Mouse (Mus musculus) layer of hippocampus, adult 9-11 months (tissue): ENCODE data around the gene Sapcd1.
"Not testable (repeated sequence)": the region's sequence is repeated elsewhere in the genome, so short reads cannot be mapped to it uniquely, and the experiment has no call there.

ENCODE experiments used
- DNase-seq: peaks from one replicate; pipeline ENCODE4 v3.0.0; 2022

Gene Sapcd1

DNA sequence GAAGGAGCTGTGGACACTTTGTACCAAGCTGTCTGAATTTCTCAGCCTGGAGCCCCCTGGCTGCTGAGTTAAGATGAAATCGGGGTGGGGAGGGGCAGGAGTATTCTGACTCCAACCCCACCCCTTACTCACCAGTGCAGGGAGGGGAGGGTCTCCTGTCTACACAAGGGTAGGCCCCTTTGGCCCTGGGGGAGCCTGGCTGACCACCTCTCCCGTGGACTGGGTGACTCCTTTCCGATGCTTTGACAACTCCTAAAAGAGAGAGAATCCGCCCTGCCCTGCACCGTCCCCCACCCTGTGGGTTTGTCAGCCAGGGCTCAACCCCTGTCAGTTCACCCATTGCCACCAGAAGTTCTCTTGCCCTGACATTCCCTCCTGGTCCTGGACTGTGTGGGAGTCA lies 1.6 kb downstream of the Sapcd1 start:
- DNase-seq = no peak

GRCm38 (mm10) chr17:35024691-35025488 lies 2.9 kb downstream of the Sapcd1 start:
- no peak for DNase-seq

DNA sequence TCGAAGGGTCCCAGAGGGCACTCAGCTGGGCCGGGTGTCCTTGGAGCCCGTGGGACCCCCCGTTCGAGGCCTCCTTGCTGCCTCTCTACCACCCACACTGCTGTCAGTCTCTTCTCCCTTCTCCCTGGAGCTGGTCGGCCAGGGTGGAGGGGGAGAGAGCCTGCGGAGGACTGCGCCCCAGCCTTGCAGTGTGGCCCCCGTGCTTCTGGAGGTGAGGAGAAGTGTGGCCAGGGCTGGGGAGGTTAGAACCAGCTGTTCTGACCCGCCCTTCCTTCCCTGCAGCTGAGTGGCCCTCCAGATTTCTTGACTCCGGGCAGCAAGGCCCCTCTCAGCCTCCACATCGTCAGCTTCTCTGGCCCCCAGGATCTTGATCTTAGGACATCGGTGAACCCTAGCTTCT lies 3.6 kb downstream of the Sapcd1 start:
- no peak for DNase-seq

- no peak for DNase-seq
Measured at GRCm38 (mm10) chr17:35023756-35024155, 4.1 kb downstream of the Sapcd1 start.

DNA sequence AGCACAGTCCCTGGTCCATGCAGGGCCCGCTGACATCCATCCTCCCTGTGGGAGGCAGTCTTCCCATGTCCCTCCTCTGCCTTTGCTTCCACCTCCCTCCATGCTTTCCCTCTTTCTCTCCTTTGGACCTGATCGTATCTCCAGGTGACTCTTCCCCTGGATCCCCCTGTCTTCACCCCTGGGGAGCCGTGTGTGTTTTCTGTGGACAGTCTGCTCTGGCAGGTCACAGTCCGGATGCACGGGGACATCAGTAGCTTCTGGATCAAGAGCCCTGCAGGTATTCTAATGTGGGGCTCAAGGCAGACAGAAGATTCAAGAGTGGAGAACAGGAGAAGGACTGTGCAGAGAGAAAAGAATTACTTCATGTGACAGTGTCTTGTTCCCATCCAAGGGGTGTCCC lies 4.6 kb downstream of the Sapcd1 start:
- no peak for DNase-seq

- DNase-seq = no peak
Measured at GRCm38 (mm10) chr17:35022541-35023060, 5.2 kb downstream of the Sapcd1 start.

GRCm38 (mm10) chr17:35021842-35022477 lies 5.9 kb downstream of the Sapcd1 start:
- no peak for DNase-seq

DNA sequence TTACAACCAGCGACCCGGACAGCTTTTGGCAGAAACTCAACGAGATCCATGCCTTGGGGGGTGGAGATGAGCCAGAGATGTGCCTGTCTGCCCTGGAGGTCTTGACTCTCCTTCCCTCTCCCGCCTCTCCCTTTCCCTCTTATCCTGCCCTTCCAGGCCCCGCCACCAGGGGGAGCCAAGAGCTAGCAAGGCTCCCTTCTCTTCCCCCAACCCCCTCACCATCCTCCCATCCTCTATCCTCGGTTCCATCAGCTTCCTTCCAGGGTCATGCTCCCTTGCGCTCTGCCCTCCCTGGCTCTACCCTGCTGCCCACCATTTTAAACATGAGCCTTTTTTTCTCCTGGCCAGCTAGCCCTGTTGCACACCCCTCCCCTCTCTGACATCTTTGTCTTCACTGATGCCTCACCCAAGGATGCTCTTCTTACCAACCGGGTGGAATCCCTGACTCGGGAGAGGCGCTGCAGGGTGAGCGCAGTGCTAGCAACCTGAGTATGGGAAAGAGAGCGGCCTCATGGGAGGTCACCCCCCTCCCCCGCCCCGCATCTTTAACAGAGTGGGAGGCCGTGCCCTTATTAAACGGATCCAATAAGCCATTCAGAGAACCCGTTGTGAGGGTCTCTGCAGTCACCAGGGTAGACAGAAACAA lies 6.5 kb downstream of the Sapcd1 start:
- DNase-seq = peak; percentile 80

DNA sequence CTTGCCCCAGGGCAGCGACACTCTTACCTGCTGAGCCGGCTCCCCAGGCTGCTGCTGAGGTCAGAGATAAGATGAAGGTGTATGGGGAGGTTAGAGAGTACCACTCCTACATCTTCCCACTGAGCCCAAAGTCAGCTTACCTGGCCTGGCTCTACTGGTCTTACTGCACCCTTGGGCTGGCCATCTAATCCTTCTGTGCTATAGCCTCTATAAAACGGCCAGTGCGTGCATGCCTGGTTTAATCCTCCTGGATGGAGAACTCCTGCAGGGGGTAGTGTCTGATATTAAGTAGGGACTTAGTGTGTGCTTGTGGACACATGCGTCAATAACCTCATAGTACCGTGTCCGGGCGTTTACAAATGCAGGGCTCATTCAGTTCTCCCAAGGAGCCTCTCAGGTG lies 7.3 kb downstream of the Sapcd1 start:
- no peak for DNase-seq

GRCm38 (mm10) chr17:35019894-35020293 lies 7.9 kb downstream of the Sapcd1 start:
- no peak for DNase-seq

DNA sequence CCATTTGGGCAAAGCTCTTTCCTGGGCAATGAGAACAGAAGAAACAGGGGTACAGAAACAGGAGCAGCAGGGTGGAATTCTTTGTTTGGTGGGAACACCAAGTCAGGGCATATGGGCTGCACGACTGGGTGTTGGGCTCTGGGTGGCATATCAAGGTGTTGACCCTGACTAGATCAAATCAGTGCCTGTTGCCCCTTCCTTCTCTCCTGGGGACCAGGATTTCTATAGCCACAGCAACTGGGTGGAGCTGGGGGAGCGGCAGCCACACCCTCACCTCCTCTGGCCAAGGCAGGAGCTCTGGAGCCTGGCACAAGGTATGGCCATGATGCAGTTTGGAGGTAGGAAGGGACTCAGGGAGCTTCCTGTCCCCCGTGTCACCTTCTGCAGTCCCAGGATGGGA lies 9.6 kb downstream of the Sapcd1 start:
- no peak for DNase-seq

- no peak for DNase-seq
Measured at GRCm38 (mm10) chr17:35017706-35018030, 10.1 kb downstream of the Sapcd1 start.

DNA sequence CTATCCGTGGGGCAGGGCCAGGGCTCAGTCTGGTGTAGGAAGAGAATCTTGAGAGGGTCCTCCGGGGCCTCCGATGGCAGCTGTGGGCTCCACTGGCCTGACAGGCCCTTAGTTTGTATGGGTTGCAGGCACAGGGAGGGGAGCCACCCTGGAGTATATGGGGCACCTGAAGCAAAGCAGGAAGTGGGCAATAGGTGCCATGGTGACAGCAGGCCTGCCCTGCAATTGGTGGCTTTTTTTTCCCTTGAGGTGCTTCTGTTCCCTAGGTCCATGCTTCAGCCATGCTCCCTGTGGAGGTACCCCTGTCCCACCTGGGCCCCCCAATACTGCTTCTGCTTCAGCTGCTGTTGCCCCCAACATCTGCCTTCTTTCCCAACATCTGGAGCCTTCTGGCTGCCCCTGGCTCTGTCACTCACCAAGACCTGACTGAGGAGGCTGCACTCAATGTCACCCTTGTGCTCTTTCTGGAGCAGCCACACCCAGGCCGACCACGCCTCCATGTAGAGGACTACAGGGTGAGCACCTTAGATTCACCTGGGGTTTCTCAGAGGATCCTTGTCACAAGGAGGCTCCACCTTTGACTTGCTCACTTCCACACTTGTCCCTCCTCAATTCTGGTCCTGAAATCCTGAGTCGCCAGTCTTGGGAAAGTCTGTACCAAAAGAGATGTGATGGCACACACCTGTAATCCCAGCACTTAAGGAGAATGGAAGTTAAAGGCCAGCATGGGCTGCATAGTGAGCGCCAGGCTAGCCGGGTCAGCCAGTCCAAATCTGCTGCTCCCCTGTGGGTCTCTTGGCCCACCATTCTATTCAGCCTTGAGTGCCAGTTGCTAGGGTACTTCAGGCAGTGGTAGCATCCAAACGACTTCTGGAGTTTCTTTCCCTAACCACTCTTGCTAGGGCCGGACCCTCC lies 10.8 kb downstream of the Sapcd1 start:
- no peak for DNase-seq

DNA sequence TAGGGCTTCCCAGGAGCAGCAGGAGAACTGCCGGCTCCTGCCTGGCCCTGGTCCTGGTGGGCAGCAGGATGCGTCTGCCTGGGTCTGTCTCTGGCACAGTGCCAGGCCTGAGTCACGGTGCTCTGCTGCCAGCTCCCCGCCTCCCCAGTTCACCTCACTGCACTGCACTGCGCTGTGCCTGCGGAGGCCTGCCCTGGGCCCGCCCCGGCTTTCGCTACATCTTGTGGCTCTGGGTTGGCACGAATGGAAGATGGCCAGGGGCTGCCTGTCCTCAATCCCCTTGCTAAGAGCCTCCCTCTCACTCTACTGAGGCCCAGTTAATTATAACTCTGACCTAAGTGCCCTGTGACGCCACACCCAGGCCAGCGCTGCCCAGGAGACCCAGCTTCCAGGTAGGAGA lies 11.4 kb downstream of the Sapcd1 start, which contains the start of gene Vwa7:
Gene Vwa7, plus strand, starts transcription at position 204 of the 400 bp plus-strand sequence.
- no peak for DNase-seq

- no peak for DNase-seq
Measured at GRCm38 (mm10) chr17:35015296-35015695, 12.5 kb downstream of the Sapcd1 start.

GRCm38 (mm10) chr17:35013221-35013620 lies 14.6 kb downstream of the Sapcd1 start:
- no peak for DNase-seq

GRCm38 (mm10) chr17:35012430-35012829 lies 15.4 kb downstream of the Sapcd1 start:
- DNase-seq = no peak

GRCm38 (mm10) chr17:35011440-35011839 lies 16.4 kb downstream of the Sapcd1 start:
- no peak for DNase-seq

- no peak for DNase-seq
Measured at GRCm38 (mm10) chr17:35009586-35009985, 18.2 kb downstream of the Sapcd1 start.

- no peak for DNase-seq
Measured at GRCm38 (mm10) chr17:35007387-35007991, 20.3 kb downstream of the Sapcd1 start.

GRCm38 (mm10) chr17:35005902-35006301 lies 21.9 kb downstream of the Sapcd1 start:
- not testable (repeated sequence) for DNase-seq

GRCm38 (mm10) chr17:35005158-35005557 lies 22.7 kb downstream of the Sapcd1 start:
- no peak for DNase-seq
